Mouse (Mus musculus) Patski (cell line): Measurements from ENCODE around the gene Acer1. TPM values are rescaled to one million over a fixed set of nuclear protein-coding genes. Genes with fewer than 3 reads are reported as not detected.

Experiments
- ATAC-seq: fragments of 100-300 bp; one replicate; pipeline ENCODE4 v1.8.0; 2021
- CTCF ChIA-PET: fragments of 350-600 bp; sonication (Branson Sonifier 250); formaldehyde crosslinking; loops from one replicate; lab custom pipeline; 2022; ENCODE audit warnings: inconsistent platforms; lab: Charles Lee
- POLR2A ChIA-PET: fragments of 350-600 bp; sonication (Branson Sonifier 250); formaldehyde crosslinking; loops from one replicate; lab custom pipeline; 2022; ENCODE audit warnings: antibody characterized with exemption, inconsistent platforms; lab: Charles Lee
- DNase-seq: peaks from one replicate; pipeline ENCODE4 v3.0.0-alpha.2; 2011; ENCODE audit warnings: low read depth, low spot score
- H3K27me3 ChIP-seq: fragments of 371-371 bp; one replicate; pipeline ENCODE4 v1.5.1; 2021
- CTCF ChIP-seq: fragments of 100-300 bp; IDR thresholded peaks from one replicate; pipeline ENCODE4 v1.5.1; 2021
- in situ Hi-C: fragments of 300-500 bp; cut with MboI; formaldehyde crosslinking; loops from 3 replicates; pipeline ENCODE4 v1.11.1; 2018; ENCODE audit warnings: low pct_unique_long_range_greater_than_20kb, mixed read lengths
- polyA plus RNA-seq: library from polyadenylated mRNA; unstranded; gene quantifications from one replicate; pipeline ENCODE4 v1.2.3, GENCODE M21; 2021

The Acer1 gene
- polyA plus RNA-seq, 1 experiment from 2014 or later, result not detected

GRCm38 (mm10) chr17:56974708-56975240 is 7.2 kb downstream of the Acer1 start:
- peaks cover 18% of the 10 kb centered on the region for H3K27me3 ChIP-seq
- TF ChIP-seq CTCF, result no peak
- POLR2A ChIA-PET, result no interaction called here
- ATAC-seq (no peak), DNase-seq (no peak)
- CTCF ChIA-PET, result interaction anchor here (1.0 to 1.1 kb wide), 2 partner anchors 12 to 15 kb away, joined by 3 read pairs; no protein-coding TSS in a partner anchor
- in situ Hi-C loops, result no loop called here

- ChIA-PET POLR2A (no interaction called here), CTCF (no interaction called here)
- DNase-seq (no peak), ATAC-seq (no peak)
- TF ChIP-seq CTCF, result no peak
- H3K27me3 ChIP-seq, result peaks cover 24% of the 10 kb centered on the region
- in situ Hi-C loops, result no loop called here
These were observed 7.8 kb downstream of the Acer1 start for GRCm38 (mm10) chr17:56973956-56974707.

- no peak for ATAC-seq
- in situ Hi-C loops, result no loop called here
- CTCF ChIA-PET, result no interaction called here
- no peak for TF ChIP-seq CTCF
- POLR2A ChIA-PET, result no interaction called here
- DNase-seq, result no peak
- peaks cover 52% of the 10 kb centered on the region for H3K27me3 ChIP-seq
These were observed 11.8 kb downstream of the Acer1 start for GRCm38 (mm10) chr17:56970081-56970480.

- ChIA-PET POLR2A (no interaction called here), CTCF (no interaction called here)
- TF ChIP-seq CTCF, result no peak
- in situ Hi-C loops, result loop anchor here (5.0 kb wide), 1 partner anchor 42 kb away; no protein-coding TSS in a partner anchor
- ATAC-seq (no peak), DNase-seq (no peak)
- peaks cover 60% of the 10 kb centered on the region for H3K27me3 ChIP-seq
These were observed 12.6 kb downstream of the Acer1 start for GRCm38 (mm10) chr17:56969321-56969720.

- POLR2A ChIA-PET, result interaction anchor here (0.6 kb wide), 1 partner anchor 378 kb away, joined by 3 read pairs; no protein-coding TSS in a partner anchor
- in situ Hi-C loops, result no loop called here
These were observed 18.3 kb downstream of the Acer1 start for GRCm38 (mm10) chr17:56963646-56964045.

GRCm38 (mm10) chr17:56962642-56963405 is 19.1 kb downstream of the Acer1 start:
- in situ Hi-C loops, result no loop called here
- no peak for TF ChIP-seq CTCF
- ChIA-PET CTCF (no interaction called here), POLR2A (interaction anchor here (0.6 kb wide), 1 partner anchor 379 kb away, joined by 3 read pairs; no protein-coding TSS in a partner anchor)
- DNase-seq (no peak), ATAC-seq (no peak)
- peaks cover 32% of the 10 kb centered on the region for H3K27me3 ChIP-seq

More at GRCm38 (mm10) chr17:56963646-56964045, 18.3 kb downstream of the Acer1 start:
- no peak for DNase-seq
- CTCF ChIA-PET, result no interaction called here
- ATAC-seq, result no peak
- TF ChIP-seq CTCF, result no peak
- H3K27me3 ChIP-seq, result peaks cover 40% of the 10 kb centered on the region

GRCm38 (mm10) chr17:56961880-56962279 is 20.0 kb downstream of the Acer1 start:
- peaks cover 23% of the 10 kb centered on the region for H3K27me3 ChIP-seq
- peak; percentile 39 for TF ChIP-seq CTCF
- CTCF ChIA-PET, result no interaction called here
- POLR2A ChIA-PET, result no interaction called here
- in situ Hi-C loops, result no loop called here
- no peak for ATAC-seq
- no peak for DNase-seq

GRCm38 (mm10) chr17:56958667-56959066 is 23.3 kb downstream of the Acer1 start:
- no peak for TF ChIP-seq CTCF
- no peak for ATAC-seq
- H3K27me3 ChIP-seq, result peaks cover 9% of the 10 kb centered on the region
- ChIA-PET CTCF (no interaction called here), POLR2A (no interaction called here)
- DNase-seq, result no peak
- in situ Hi-C loops, result no loop called here

GRCm38 (mm10) chr17:56957763-56958429 is 24.0 kb downstream of the Acer1 start:
- DNase-seq, result no peak
- peaks cover 13% of the 10 kb centered on the region for H3K27me3 ChIP-seq
- in situ Hi-C loops, result no loop called here
- TF ChIP-seq CTCF, result no peak
- ChIA-PET POLR2A (no interaction called here), CTCF (no interaction called here)
- no peak for ATAC-seq

GRCm38 (mm10) chr17:56954871-56955270 is 27.1 kb downstream of the Acer1 start:
- no peak for TF ChIP-seq CTCF

More at GRCm38 (mm10) chr17:56954871-56955270, 27.1 kb downstream of the Acer1 start:
- in situ Hi-C loops, result loop anchor here (5.0 kb wide), 2 partner anchors 63 to 148 kb away; no protein-coding TSS in a partner anchor
- ChIA-PET CTCF (no interaction called here), POLR2A (no interaction called here)
- ATAC-seq (no peak), DNase-seq (no peak)
- peaks cover 13% of the 10 kb centered on the region for H3K27me3 ChIP-seq
